Mouse (Mus musculus) cerebellum, adult 9-11 months (tissue): ENCODE measurements around the gene Gdpd2.

Source experiments
- DNase-seq: peaks from one replicate; pipeline ENCODE4 v3.0.0; 2022

Gdpd2 gene

DNA sequence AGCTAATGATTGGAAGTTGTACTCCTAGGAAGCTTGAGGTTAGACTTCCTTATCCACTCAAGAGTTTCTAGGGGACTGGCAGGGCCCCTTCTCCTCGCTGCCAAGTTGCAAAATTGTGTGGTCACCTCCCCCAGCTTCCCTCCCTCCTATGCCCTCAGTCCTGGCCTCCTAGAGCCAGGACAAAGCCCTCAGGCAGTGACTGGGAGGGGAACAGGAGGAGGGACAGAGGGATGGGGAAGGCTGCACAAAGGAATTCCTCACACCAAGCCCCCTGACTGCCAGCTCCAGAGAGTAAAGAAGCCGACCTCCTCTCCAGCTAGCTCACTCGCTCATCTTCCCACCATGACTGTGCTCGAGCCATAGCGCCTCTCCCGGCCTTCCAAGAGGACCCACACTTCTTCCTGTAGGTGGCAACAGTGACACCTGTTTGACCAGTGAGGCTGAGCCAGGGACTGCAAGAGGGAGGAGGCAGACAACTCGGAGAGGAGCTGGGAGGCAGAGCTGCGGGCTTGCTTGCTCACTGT, at the start of gene Gdpd2:
TSS of gene Gdpd2 (plus strand) at position 209 of the 524 bp plus-strand sequence.
- DNase-seq: peak; percentile 53

DNA sequence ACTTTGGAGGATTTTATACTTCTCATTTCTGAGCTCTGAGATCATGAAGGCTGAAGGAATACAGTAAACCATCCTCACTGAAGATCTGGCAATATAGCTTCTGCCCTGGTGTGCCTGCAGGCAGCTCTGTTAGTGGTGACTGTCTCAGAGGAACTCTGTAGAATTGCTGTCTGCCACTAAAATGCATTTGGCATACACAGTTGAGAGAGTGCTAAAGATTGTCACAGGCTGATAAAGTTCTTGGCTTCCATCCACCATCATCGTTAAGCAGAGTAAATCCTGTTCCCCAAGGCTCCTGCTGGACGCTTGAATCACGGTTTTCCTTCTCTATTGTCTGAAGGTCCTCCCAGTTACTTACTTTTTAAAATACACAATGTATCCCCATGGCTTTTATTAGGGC, 43.1 kb upstream of the Gdpd2 start:
- DNase-seq: no peak

DNA sequence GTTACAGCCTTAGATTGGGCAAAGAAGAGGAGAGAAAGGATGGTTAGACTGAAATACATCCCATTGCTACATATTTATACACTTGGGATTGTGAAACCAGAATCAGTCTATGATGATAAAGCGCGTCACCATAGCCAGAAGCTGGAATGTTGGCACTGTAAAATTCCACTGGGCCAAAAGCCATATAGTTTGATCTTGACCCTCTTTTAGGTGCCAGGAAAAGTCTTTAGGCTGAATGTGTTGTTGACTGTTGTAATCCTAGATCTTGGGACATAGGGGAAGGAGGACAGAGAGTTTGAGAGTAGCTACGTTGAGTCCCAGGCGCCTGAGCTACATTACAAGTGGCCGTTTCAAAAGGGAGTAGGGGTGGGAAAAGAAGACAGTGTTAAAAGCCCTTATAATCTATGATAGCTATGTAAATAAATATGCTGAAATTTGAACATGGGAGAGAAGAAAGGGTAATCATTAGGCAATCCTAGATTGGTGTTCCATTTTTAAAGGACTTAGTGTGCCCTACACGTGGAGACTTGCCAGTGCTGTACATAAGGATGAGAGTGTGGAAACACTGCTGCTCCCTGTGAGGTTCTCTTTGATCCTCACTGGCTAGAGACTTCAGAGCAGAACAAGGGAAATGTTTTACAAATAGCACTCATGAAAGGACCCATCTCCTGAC, 42.2 kb upstream of the Gdpd2 start:
- no peak for DNase-seq

DNA sequence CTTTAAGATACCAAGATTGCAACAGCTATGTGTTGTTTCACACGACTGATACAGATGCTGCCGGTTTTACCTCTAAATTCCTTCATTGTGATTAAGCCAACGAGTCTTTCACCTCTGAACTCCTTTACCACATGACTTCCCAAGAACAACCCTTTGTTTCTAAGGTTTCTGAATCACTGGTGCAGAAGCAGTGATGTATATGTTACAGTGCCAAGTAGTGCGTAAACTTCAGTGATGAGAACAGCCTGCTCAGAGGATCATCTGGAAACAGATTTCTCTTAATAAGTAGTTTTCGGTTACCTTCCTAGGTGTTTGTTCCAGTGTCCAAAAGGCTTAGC, 41.7 kb upstream of the Gdpd2 start:
- DNase-seq: no peak

DNA sequence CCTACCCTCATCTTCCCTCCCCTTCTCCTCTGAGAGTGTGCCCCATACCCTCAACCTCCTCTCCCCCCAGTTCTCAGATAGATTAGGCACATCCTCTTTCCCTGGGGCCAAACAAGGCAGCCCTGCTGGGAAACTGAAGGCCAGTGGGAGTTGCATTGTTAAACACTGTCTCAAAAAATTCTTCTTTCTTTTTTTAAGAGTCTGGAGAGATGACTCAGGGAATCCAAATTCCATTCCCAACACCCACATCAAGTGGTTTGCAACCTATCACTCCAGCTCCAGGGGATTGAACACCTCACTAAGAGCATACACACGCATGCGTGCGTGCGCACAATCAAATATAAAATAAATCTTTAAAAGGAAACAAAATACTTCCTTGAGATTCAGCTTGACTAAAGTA, 32.9 kb upstream of the Gdpd2 start:
- no peak for DNase-seq

DNA sequence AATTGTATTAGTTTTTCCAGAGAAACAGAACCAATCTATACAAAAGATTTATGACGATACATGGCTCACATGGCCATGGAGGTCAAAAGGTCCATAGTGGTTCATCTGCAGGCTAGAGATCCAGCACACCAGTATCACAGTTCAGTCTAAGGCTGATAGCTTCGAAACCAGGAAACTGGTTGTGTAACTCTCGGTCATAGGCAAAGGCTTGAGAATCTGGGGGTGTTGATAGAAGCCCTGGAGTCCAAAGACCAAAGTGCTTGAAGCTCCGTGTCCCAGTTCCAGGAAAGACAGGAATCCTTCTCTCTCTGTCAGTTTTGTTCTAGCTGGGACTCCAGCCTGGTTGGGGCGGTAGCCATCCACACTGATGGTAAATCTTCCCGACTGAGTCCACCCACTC, 21.6 kb upstream of the Gdpd2 start:
- no peak for DNase-seq

DNA sequence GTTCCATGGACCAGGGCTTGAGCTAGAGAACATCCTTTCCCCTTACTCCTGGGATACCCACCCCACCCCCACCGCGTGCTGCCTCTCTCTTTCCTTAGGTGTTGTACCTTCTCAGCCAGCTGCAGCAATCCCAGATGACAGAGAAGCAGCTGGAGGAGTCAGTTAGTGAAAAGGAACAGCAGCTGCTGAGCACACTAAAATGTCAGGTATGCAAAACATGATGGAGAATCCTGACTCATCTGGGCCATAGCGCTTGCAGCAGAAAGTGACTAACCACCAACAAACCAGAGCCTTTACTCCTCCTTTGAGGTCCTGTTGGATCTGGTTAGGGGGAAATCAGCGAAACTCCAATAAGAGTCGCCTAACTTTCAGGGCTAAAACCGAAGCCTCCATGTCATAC, 13.5 kb upstream of the Gdpd2 start:
- no peak for DNase-seq

DNA sequence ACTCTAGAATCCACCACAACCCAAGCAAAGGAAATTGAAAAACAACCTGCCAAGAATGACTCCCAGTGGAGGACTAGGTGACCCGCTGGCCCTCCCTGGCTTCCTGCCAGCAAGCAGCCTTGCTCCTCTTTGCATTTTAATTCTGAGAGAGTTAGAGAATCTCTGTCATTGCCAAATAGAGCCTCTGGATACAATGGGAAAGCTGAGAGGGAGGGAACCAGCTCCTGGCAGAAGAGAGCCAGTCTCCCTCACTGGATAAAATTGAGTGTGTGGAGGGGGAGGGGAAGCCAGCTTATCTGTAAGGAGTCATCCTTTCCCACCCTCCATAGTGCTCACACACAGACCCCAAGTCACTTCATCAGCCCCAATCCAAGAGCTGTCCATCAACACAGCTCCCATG, 726 bp upstream of the Gdpd2 start:
- peak; percentile 2 for DNase-seq

DNA sequence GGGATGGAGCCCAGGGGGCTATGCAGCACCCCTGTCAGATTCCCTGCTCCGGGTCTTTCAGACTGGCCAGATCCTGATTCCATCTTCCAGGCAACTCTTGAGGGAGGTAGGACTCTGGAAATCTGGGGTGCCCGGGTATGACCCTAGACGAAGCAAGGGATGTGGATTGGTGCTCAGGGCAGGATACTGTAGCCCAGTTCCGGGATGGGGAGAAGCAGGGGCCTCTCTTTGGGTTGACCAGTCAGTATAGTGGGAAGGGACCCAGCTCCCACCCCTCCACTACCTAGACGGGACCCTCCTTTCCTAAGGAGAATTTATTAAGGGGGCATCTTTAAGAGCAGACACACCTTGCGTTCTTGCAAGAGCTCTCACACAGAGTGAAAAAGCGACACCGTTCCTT, 593 bp downstream of the Gdpd2 start:
- no peak for DNase-seq

DNA sequence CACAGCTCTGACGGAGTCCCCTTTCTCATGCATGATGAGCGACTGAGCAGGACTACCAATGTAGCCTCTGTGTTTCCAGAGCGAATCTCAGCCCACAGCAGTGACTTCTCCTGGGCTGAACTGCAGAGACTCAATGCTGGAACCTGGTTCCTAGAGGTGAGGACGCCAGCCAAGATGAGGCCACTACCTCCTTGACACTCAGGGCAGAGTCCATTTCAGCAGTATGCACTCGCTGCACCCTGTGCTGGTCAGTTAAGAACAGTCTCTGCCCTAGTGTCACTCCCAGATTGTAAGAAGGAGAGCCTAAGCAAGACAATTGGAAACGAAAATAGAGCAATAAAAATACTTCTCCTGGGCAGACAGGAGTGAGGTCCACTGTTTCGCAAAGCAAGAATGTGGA, 4.7 kb downstream of the Gdpd2 start:
- DNase-seq: no peak

DNA sequence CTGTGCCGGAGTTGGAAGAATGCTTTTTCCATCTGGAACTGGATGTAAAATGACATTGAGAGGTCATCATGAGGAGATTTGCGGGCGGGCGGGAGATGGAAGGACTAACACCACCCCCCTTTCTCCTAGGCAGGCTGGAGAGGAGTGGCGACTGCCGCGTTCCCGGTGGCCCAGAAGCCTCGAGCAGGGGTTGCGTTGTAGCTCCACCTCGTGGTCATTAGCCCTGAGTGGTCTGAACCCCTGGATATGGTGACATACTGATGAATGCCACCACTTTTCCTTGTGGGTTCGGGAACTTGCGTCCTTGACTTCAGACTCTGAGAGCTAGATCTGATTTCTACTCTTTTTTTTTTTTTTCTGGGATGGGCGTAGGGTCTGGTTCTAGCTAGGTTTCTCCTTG, 9.2 kb downstream of the Gdpd2 start:
- DNase-seq: peak; percentile 54

DNA sequence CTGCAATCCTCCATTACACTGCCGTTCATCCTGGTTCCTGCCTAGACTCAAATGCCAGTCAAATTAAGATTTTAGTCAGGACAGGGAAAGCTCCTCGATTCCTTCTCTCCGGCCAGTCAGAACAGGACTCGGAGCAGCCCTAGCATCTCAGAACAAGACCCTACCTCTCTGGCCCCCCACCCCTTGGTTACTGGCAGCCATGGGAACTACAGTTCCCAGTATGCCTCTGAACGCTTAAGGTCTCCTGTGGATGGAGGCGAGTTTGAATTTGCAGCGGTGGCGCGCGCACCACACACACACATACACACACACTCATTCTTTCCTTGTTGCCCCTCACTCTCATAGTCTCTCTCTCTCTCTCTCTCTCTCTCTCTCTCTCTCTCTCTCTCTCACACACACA, 9.8 kb downstream of the Gdpd2 start:
- peak; percentile 9 for DNase-seq

DNA sequence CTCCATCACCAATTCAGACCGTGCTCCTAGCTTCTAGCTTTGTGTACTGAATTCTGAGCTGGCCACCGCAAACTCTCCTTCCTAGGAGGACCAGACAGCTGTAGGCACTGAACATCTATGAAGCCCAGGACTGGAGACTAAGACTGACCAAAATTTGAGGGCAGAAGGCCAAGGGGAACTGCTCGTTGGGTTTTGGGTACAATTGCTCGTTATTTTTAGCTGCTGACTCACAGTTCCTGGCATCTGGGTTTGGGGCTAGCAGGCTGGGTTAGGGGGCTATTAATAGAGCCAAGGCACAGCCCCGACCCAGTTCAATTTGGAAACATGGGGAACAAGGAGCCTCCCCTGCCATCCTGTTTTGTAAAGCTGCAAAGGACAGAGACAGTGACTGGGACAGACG, 11.1 kb downstream of the Gdpd2 start:
- no peak for DNase-seq

DNA sequence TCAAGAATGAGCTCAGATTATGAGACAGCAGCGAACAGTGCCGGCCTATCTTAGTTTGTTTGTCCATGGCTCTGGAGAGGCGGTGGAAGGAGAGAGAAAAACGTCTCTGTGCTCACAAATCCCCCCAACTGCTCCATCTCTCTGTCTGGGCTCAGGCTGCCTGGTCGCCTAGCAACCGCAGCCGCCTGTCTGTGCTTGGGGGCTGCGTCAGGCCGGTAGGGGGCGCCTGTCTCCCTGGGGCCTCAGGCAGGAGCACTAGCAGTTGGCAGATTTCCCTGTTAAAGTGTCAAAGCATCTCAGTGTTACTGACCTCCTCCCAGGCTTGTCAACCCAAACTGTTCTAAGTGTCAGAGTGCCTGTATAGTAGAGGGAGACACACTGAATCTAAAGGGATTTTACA, 12.3 kb downstream of the Gdpd2 start:
- DNase-seq: peak; percentile 44

DNA sequence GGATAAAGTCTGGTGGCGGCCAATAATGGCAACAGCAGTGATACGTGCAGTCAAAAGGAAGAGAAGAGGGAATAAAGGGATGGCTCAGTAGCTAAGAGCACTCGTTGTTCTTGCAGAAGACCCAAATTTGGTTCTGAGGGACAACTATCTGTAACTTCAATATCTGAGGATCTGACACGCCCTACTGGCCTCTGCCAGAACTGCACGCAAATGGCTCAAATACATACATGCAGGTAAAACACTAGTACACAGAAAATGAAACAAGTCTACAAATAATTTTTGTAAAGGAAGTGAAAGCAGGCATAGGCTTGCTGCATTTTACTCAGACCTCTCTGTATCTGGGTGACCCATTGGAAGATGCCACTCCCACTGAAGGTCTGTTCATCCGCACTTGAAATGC, 36.2 kb downstream of the Gdpd2 start:
- no peak for DNase-seq

DNA sequence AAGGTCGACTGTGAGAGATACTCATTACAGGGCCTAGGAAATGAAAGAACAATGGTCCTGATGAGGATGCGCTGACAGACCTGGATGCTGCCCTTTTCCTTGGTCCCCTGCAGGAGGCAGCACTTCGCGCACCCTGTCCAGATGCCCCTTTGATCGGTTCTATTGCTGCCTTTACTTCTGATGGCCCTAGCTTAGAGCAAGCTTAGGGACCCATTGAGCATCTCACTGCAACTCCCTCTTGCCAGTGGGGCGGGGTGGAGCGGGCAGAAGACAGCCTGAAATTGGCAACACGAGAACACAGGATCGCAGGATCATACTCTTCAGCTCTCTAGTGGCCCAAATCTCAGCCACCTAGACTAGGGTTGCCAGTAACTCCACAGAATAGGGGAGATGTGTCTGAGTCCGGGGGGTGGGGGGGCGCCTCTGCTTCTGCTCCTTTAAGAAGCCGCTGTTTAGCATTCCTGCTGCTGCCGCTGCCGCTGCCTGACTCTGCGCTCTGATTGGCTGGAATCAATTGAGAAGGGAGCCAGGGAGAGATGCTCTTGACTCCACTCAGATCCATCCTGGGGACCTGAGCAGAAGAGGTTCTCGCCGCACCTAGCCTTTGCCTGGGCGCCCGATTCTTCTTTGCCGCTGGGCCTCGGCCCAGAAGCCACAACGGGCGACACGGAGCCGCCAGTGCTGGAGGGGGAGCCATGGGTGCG, 37.7 kb downstream of the Gdpd2 start, which contains the start of gene Dlg3:
TSS of gene Dlg3 (plus strand) at position 542 of the 704 bp plus-strand sequence.
- peak; percentile 79 for DNase-seq

DNA sequence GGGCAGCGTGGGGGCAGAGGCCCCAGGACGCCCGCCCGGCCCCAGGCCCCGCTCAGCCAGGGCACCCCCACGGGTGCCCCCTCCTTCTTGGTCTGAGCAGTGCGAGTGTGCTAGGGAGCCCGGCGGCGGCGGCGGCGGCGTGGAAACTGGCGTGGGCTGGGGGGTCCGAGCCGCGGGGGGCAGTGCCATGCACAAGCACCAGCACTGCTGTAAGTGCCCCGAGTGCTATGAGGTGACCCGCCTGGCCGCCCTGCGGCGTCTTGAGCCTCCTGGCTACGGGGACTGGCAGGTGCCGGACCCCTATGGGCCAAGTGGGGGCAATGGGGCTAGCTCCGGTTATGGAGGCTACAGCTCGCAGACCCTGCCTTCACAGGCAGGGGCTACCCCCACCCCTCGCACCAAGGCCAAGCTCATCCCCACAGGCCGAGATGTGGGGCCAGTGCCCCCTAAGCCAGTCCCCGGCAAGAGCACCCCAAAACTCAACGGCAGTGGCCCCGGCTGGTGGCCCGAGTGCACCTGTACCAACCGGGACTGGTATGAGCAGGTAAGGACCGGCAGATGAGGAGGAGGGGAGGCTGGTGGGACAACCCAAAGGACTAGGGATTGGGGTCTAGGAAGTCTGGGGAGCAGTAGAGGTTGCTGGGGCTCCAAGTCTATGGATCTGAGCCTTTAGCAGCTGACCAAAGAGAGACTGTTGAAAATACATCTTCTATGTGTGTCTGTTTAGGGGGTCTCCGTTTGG, 38.4 kb downstream of the Gdpd2 start:
- peak; percentile 64 for DNase-seq

DNA sequence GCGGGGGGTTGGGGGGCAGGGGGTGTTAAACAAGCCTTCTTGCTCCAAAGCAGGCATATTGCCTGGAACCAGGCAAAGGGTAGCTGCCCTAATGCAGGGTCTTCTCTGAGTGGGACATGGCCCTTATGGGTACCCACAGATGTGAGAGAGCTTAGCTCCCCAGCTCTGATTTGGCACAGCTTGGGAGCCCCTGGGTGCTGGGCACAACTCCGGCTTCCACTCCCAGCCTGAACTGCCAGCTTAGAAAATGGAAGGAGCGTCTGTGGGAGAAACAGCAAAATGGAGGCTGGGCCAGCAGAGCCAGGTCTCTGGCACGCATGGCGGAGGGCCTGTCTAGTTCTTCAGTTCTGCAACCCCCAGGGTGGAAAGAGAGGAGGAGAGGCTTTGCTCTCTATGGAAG, 39.6 kb downstream of the Gdpd2 start:
- peak; percentile 45 for DNase-seq

DNA sequence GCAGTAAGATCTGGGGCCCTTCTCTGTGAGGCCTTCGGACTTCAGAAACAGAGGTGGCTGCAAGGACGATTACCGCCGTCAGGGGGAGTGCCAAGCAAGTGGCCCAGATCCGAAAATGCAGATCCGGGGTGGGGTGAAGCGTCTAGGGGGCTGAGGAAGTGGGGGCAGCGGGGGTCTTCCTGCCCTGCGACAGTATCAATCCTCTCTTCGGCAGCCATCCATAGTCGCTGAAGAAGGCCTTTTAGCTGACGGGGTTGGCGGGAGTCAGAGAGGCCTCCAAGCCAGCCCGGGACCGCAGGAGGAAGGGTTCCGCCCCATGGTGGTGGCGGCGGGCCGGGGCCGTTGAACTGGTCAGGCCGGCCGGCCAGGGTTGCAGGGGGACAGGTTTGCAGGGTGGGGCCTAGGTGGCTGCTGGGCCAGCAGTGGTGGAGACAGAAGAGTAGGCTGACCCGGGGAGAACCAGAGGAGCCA, 44.7 kb downstream of the Gdpd2 start:
- no peak for DNase-seq

DNA sequence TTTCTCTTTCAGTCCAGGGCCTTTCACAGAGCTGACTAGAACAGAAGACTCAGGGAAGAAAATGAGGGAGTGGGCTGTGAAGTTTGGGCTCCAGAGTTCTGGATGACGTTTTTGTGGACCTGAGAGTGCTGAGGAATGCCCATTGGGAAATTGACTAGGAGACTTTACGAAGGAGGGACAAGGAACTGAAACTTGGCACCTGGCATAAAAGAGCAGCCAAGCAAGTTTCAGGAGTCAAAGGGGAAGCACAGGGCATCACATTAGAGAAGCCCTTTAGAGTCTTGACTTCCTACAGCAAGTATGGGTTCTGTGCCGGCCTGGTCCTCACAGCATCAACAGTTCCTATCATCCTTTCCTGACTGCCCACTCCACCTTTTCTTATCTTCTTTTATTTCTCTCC, 45.7 kb downstream of the Gdpd2 start:
- DNase-seq: no peak

DNA sequence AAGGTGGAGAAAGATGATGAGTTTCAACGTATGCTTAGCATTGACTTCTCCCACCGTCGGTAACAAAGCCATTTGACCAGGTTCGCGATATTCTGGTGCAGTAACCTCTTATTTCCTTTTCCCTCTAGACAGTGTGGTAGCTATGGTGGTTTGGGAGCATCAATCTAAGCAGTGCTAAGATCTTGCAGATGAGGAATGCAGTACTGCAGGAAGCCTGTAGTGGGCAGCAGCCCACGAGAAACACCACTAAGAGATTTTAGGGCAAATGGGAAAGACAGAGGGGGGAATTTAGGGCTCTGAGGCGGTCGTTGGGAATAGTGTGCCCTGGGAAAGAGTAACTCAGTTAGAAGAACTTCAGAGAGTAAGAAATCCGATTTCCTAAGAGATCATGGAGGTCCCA, 46.8 kb downstream of the Gdpd2 start:
- DNase-seq: peak; percentile 69

DNA sequence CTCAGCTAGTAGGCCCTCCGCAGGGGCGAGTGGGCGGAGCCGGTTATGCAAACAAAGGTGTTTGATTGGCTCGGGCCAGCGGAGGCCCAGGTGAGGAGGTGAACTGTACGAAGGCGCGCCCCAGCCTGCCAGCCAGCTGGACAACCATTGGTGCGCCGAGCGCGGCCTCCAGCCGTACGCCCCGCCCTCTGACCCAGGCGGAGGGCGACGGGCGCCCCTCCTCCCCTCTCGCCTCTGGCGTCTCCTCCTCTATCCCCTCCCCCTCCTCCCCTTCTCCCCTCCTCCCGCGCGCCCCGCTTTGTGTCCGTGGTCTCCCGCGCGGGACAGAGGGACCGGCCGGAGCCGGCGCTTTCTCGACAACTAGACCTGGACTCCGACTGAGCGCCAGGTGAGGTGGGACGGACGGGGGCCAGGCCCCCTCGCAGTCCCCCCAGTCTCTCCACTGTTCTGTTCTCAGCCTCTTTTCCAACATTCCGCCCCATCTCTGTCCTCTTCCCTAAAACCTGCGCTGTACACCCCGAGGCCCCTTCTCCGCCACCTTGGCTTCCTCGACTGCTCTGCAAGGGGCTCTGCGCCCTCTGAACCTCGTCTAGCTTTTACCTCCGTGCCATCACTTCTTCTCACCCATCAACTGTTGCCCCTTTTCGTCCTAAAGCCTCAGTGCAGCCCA, 47.4 kb downstream of the Gdpd2 start:
- DNase-seq: peak; percentile 88

DNA sequence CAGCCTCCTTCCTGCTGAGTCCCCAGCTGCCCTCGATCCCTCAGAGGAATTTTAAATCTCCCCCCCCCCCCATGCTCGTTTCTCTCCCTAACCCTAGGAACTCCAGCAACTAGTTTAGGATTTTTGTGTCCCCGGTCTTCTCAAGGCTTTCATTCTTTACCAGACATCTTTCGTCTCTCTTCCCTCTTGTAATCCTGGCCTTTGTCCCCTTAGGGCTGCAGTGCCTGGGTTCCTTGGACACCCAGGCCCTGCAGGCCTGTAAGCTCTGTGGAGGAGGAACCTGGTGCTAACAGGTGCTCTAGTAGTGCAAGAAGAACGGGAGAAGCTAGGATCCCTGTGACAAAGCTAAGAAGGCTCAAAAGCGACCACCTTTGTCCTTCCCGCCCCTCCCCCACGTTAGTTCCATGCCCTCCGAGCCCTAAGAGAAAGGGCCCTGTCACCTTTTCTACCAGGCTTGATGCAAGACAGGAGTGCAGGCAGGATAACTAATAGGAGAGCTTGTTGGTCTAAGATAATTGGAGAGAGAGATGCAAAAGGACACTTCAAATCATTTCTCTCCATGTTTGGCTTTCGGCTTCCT, 48.1 kb downstream of the Gdpd2 start:
- DNase-seq: peak; percentile 25
